Mouse (Mus musculus) liver, postnatal 0 days (tissue): ENCODE data around the gene Eda2r.

Source experiments
- CTCF ChIP-seq: sonication (generic); IDR thresholded peaks from 2 replicates; pipeline ENCODE4 v1.5.1; 2016; ENCODE audit warnings: antibody characterized with exemption, low read depth
- EP300 ChIP-seq: IDR thresholded peaks from 2 replicates; pipeline ENCODE4 v1.6.1; 2016; ENCODE audit warnings: antibody characterized with exemption, low read depth, mild to moderate bottlenecking

DNA sequence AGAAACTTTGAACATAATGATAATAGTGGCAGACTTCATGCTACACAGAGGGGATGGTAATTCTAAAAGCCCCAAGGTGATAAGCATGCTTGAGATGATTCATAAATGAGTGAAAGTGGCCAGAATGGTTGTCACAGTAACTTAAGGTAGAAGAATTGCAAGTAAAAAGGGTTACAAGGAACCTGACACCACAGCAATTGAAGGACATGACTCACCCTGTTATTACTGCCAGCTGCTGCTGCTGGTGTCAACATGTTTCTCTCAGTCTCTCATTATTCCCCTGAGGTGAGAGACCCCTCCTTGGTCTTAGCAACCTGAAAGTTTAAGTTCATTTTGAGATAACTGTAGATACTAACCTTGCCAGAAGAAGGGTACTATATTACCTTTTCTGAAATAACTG, 49.1 kb downstream of the Eda2r start:
- TF ChIP-seq CTCF, result no peak
- TF ChIP-seq EP300, result no peak
